Mouse (Mus musculus) adrenal gland, postnatal 14 days (tissue): ENCODE data around the gene Plxna3. TPM values are rescaled to one million over a fixed set of nuclear protein-coding genes. Genes with fewer than 3 reads are reported as not detected.

ENCODE experiments used
- DNase-seq: peaks from one replicate; pipeline ENCODE4 v3.0.0; 2021; ENCODE audit warnings: mixed read lengths
- microRNA-seq, 2 experiments: library from miRNA; unstranded; fragments of <30 nt; microRNA quantifications; one replicate each; pipeline ENCODE4 v1.2.0; 2021
- total RNA-seq: library from RNA; stranded (reverse); gene quantifications from 2 replicates; pipeline ENCODE4 v1.2.3, GENCODE M21; 2021

Gene Plxna3
- total RNA-seq, 1 experiment from 2014 or later = 7.7 TPM

DNA sequence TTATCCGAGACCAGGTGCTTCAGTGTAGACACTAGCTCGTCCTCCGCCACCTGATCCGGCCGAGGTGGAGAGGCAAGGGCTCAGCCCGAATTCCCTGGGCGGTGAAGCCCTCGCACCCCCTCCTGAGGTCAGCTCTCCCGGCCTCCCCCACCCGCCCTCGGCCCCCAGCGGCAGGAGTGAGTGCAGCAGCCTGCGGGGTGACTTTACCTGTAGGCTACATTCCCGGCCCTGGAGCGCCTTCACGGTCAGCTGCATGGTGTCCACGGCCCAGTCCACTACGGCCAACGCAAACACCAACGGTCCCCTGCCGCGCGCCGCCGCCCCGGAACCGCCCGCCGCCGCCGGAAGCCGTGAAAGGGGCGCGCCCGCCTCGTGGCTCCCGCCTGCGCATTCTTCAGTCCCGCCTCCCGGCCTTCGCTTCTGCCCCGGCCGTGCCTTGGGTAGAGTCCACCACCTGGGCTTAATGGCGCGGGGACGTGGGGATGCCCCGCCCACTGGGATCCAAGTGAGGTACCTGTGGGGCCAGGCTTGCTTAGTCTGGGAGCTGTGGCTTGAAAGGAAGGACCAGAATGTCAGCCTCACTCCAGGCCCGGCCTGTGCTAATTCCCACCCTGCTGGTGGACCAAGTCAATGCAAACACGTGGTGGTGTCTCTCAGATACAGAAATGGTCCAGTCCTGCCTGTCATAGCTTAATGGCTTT lies 39.5 kb downstream of the Plxna3 start:
- peak; percentile 85 for DNase-seq

DNA sequence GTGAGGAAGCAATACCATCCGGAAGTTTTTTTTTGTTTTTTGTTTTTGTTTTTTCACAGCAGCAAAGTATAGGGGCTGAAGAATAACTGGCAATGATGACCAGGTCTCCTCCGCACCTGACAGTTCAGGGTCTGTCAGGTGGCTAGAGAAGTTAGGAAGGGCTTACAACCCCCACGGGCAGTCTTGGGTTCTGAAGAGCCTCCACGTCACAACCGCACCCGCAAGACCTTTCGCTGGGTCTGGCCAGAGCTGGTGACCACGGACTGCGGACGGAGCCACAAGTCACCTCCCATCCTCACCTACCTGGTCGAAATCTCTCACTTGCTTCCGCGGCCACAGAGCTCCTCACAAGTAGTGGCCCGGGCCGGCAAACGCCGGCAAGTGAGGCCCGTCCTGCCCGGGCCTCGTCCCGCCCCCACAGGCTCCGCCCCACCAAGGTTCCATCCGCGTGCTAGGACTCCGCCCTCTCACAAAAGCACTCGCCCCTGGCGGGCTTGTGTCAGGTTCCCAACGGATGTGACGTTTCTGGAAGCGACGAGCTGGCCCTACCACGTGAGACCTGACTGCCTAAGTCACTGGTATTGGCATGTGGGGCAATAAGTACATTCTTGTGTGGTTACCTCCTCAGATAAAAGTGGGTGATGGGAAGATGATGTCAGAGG lies 44.2 kb downstream of the Plxna3 start, which contains the start of the genes Ubl4a and Slc10a3:
Gene Ubl4a, minus strand, starts transcription at position 331 of the 662 bp plus-strand sequence.
Gene Slc10a3, minus strand, starts transcription at position 462 of the 662 bp plus-strand sequence.
- peak; percentile 94 for DNase-seq

DNA sequence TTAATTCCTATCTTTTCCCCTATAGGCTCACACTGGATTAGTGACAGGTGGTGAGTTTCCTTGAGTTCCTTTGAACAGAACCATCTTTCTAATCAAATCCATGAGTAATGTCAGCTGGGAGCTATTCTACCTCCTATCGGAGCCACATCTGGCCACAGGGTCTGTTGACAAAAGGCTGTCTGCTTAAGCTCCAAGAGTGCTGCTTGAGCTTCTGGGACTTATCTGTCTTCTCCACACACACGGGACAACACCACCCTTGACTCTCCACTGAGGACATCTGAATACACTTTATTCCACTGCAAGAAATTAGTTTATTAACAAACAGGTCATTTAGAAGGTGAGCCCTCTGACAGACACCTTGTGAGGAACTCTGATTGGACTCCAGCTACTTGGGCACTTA lies 55.6 kb downstream of the Plxna3 start:
- no peak for DNase-seq

DNA sequence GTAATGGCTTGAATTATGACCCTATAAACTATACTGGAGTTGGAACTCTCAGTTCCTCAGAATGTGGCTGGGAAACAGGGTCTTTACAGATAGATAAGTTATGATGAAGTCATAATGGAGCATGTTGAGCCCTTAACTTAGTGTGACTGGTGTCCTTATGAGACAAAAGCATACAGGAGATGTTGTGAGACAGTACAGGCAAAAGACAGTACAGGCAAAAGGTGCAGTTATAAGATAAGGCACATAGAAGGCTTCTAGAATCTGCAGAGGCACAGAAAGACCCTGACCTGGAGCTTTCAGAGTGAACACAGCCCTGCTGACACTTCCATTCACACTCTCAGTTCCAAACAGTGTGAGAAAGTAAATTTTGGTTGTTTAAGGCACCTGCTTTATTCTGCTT lies 59.3 kb downstream of the Plxna3 start:
- no peak for DNase-seq

DNA sequence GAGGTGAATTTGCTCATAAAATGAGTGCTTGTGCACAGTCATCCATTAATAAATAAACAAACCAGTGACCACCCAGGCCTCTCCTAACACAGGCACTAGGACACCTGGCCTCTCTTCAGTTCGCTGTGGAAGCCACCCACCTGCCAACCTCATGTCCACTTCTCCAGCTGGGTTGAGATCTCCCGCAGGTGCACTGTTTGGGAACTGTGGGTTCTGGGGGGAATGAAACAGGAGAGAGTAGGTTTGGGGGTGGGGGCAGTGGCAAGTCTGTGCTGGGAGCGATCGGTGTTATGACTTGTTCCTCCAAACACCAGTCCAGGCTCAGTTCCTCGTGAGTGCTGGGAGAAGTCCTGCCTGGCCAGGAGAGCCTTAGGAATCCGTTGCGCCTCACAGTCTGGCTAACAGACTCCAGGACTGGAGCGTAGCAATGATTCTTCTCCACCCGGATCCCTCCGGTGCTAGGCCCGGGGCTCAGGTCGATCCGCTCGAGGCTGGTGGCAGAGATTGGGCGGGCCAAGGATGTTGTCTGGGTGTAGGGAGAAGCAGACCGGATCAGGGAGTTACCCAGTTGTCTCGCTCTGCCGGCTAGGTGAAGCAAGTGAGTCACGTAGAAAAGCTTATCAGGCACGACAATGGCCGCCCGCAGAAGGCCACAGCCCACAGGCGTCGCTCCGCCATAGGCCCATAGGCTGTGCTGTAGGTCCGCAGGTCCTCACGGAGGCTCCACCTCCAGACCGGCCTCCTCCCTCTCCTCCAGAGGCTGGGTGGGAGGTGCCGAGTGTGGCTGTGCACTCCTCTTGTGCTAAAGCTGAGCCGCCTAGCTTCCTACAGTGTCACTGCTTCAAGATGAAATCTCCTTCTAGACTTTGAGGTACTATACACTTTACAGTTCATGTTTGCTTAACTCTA lies 63.9 kb downstream of the Plxna3 start, which contains the start of the genes Fam3a and Ikbkg:
Gene Fam3a, minus strand, starts transcription at position 738 of the 909 bp plus-strand sequence.
Gene Ikbkg, plus strand, starts transcription at position 756 of the 909 bp plus-strand sequence.
- peak; percentile 88 for DNase-seq

Small RNA genes lying within 50 kb of the gene (microRNA-seq; reads per million reads assigned to microRNA genes)
- 0 to 0.38 reads per million in 2 experiments for gene Mir7092

Other genes with a start within 250 kb of the Plxna3 start
- not detected in 2 replicates for gene Opn1mw, start 201.6 kb upstream of the Plxna3 start, total RNA-seq
- gene Mecp2, start 193.7 kb upstream of the Plxna3 start, total RNA-seq = 31.6 and 36.4 TPM in 2 replicates
- gene Tex28, start 161.2 kb upstream of the Plxna3 start, total RNA-seq = not detected in 2 replicates
- not detected in 2 replicates for gene Tktl1, start 151.8 kb upstream of the Plxna3 start, total RNA-seq
- gene Flna, start 79.2 kb upstream of the Plxna3 start, total RNA-seq = 138 and 176 TPM in 2 replicates
- gene Emd, start 74.4 kb upstream of the Plxna3 start, total RNA-seq = 56.8 and 67.7 TPM in 2 replicates
- 289 and 296 TPM in 2 replicates for gene Rpl10, start 58.3 kb upstream of the Plxna3 start, total RNA-seq
- gene Taz, start 47.2 kb upstream of the Plxna3 start, total RNA-seq = 61.6 and 72.0 TPM in 2 replicates
- 9.0 and 12.7 TPM in 2 replicates for gene Dnase1l1, start 46.7 kb upstream of the Plxna3 start, total RNA-seq
- 150 and 155 TPM in 2 replicates for gene Atp6ap1, start 32.0 kb upstream of the Plxna3 start, total RNA-seq
- 150 and 180 TPM in 2 replicates for gene Gdi1, start 24.1 kb upstream of the Plxna3 start, total RNA-seq
- gene Fam50a, start 16.0 kb upstream of the Plxna3 start, total RNA-seq = 53.1 and 56.0 TPM in 2 replicates
- 54.2 and 55.1 TPM in 2 replicates for gene Lage3, start 24.6 kb downstream of the Plxna3 start, total RNA-seq
- 49.6 and 51.5 TPM in 2 replicates for gene Ubl4a, start 44.2 kb downstream of the Plxna3 start, total RNA-seq
- 18.9 and 21.5 TPM in 2 replicates for gene Slc10a3, start 44.3 kb downstream of the Plxna3 start, total RNA-seq
- gene Fam3a, start 64.2 kb downstream of the Plxna3 start, total RNA-seq = 26.6 and 29.7 TPM in 2 replicates
- gene Ikbkg, start 64.2 kb downstream of the Plxna3 start, total RNA-seq = 56.3 and 56.5 TPM in 2 replicates
- gene G6pdx, start 100.1 kb downstream of the Plxna3 start, total RNA-seq = 105 and 114 TPM in 2 replicates
- gene Gm6880, start 152.3 kb downstream of the Plxna3 start, total RNA-seq = not detected in 2 replicates
- gene Olfr1326-ps1, start 245.8 kb downstream of the Plxna3 start, total RNA-seq = not detected in 2 replicates